Mouse (Mus musculus): ENCODE results near the gene Tfr2. TPM values are rescaled to one million over a fixed set of nuclear protein-coding genes. Genes with fewer than 3 reads are reported as not detected.

Tfr2 gene
- polyA plus RNA-seq, 1 experiment from 2014 or later, result 4.9 TPM

Small RNA genes within 50 kb of the gene (microRNA-seq; reads per million reads assigned to microRNA genes)
- not detected for gene Mir6418

Other genes starting within 250 kb of the Tfr2 start
- 10.6 and 12.0 TPM in 2 replicates for gene Slc12a9, start 236.2 kb upstream of the Tfr2 start, polyA plus RNA-seq (2016; fragmentation: Nextera tagmentation; extraction: Ambion mirVana)
- gene Ephb4, start 219.7 kb upstream of the Tfr2 start, polyA plus RNA-seq (2016; fragmentation: Nextera tagmentation; extraction: Ambion mirVana), result 36.4 and 42.5 TPM in 2 replicates
- gene Zan, start 92.8 kb upstream of the Tfr2 start, polyA plus RNA-seq (2016; fragmentation: Nextera tagmentation; extraction: Ambion mirVana), result 0.04 and 0.25 TPM in 2 replicates
- gene Pop7, start 67.3 kb upstream of the Tfr2 start, polyA plus RNA-seq (2016; fragmentation: Nextera tagmentation; extraction: Ambion mirVana), result 50.6 and 56.6 TPM in 2 replicates
- 8.0 and 10.8 TPM in 2 replicates for gene Gigyf1, start 51.3 kb upstream of the Tfr2 start, polyA plus RNA-seq (2016; fragmentation: Nextera tagmentation; extraction: Ambion mirVana)
- 0.28 and 2.3 TPM in 2 replicates for gene Epo, start 36.6 kb upstream of the Tfr2 start, polyA plus RNA-seq (2016; fragmentation: Nextera tagmentation; extraction: Ambion mirVana)
- gene Gnb2, start 36.3 kb upstream of the Tfr2 start, polyA plus RNA-seq (2016; fragmentation: Nextera tagmentation; extraction: Ambion mirVana), result 287 and 294 TPM in 2 replicates
- gene Actl6b, start 16.3 kb upstream of the Tfr2 start, polyA plus RNA-seq (2016; fragmentation: Nextera tagmentation; extraction: Ambion mirVana), result 0.07 TPM in 1 of 2 replicates, not detected in the other
- 14.3 and 16.0 TPM in 2 replicates for gene Mospd3, start 31.2 kb downstream of the Tfr2 start, polyA plus RNA-seq (2016; fragmentation: Nextera tagmentation; extraction: Ambion mirVana)
- 114 and 137 TPM in 2 replicates for gene Pcolce, start 43.9 kb downstream of the Tfr2 start, polyA plus RNA-seq (2016; fragmentation: Nextera tagmentation; extraction: Ambion mirVana)
- 0.28 and 0.31 TPM in 2 replicates for gene Fbxo24, start 59.2 kb downstream of the Tfr2 start, polyA plus RNA-seq (2016; fragmentation: Nextera tagmentation; extraction: Ambion mirVana)
- 23.3 and 23.7 TPM in 2 replicates for gene Lrch4, start 59.3 kb downstream of the Tfr2 start, polyA plus RNA-seq (2016; fragmentation: Nextera tagmentation; extraction: Ambion mirVana)
- 7.7 and 9.8 TPM in 2 replicates for gene Gm20605, start 59.3 kb downstream of the Tfr2 start, polyA plus RNA-seq (2016; fragmentation: Nextera tagmentation; extraction: Ambion mirVana)
- gene Sap25, start 71.5 kb downstream of the Tfr2 start, polyA plus RNA-seq (2016; fragmentation: Nextera tagmentation; extraction: Ambion mirVana), result 4.8 and 6.4 TPM in 2 replicates
- 0.60 and 0.74 TPM in 2 replicates for gene Irs3, start 75.9 kb downstream of the Tfr2 start, polyA plus RNA-seq (2016; fragmentation: Nextera tagmentation; extraction: Ambion mirVana)
- gene Agfg2, start 114.9 kb downstream of the Tfr2 start, polyA plus RNA-seq (2016; fragmentation: Nextera tagmentation; extraction: Ambion mirVana), result 31.9 and 34.0 TPM in 2 replicates
- gene Nyap1, start 171.8 kb downstream of the Tfr2 start, polyA plus RNA-seq (2016; fragmentation: Nextera tagmentation; extraction: Ambion mirVana), result 1.4 TPM in 2 replicates
- gene Tsc22d4, start 175.9 kb downstream of the Tfr2 start, polyA plus RNA-seq (2016; fragmentation: Nextera tagmentation; extraction: Ambion mirVana), result 147 and 165 TPM in 2 replicates
- gene Ppp1r35, start 209.0 kb downstream of the Tfr2 start, polyA plus RNA-seq (2016; fragmentation: Nextera tagmentation; extraction: Ambion mirVana), result 31.3 and 49.2 TPM in 2 replicates
- 7.1 and 10.4 TPM in 2 replicates for gene Mepce, start 217.8 kb downstream of the Tfr2 start, polyA plus RNA-seq (2016; fragmentation: Nextera tagmentation; extraction: Ambion mirVana)
- 10.0 and 12.5 TPM in 2 replicates for gene Zcwpw1, start 218.0 kb downstream of the Tfr2 start, polyA plus RNA-seq (2016; fragmentation: Nextera tagmentation; extraction: Ambion mirVana)